Mouse (Mus musculus): ENCODE data around the gene Zpr1. TPM values are rescaled to one million over a fixed set of nuclear protein-coding genes. Genes with fewer than 3 reads are reported as not detected.

Zpr1 gene
- polyA plus RNA-seq, 1 experiment from 2014 or later = 43.3 TPM

DNA sequence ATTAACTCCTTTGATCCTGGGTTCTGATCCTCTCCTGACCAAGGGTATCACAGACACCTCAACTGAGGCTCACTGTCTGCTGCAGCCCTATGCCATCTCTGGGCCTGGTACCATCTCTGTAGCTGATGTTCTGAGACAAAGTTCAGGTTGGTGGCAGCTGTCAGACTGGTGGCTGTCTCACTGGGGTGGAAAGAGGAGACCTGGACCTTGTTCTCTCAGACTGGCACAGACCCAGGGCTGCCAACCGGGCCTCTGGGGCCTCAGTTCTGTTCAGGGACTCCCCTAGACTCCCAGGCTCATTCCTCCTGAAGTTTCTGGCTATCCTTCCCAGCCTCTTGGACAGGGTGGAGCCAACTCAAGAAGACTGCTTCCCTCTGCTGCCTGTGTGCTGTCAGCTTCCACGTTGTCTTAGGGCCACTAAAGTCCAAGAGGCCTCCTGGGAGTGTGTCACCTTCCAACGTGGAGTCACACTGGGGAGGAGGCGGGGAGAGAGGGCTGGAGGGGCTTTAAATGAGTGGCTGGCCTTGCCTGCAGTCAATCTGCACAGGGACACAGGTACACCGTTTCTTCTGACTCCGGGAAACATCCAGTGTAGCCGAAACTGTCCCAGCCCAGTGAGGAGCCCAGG lies 32.2 kb upstream of the Zpr1 start, which contains the start of gene Apoa4:
Gene Apoa4 (plus strand): TSS at position 171 of the 628 bp plus-strand sequence.
- DNase-seq (ENCODE audit: low spot score) (no peak), ATAC-seq (replicated peaks; ENCODE audit: low FRiP score, low read depth) (no peak)
- Histone ChIP-seq H3K4me1 (replicated peaks; ENCODE audit: insufficient read depth, low read length) (no peaks in the 10 kb centered on the region), H3K9me3 (replicated peaks; ENCODE audit: low read length) (no peaks in the 10 kb centered on the region), H3K27me3 (ENCODE audit: insufficient read depth, low read length) (no peaks in the 10 kb centered on the region), H3K36me3 (ENCODE audit: insufficient read depth, low read length) (no peaks in the 10 kb centered on the region), H3K4me3 (replicated peaks; ENCODE audit: low read depth, low read length) (no peak within 1 kb of the TSS), H3K27ac (no peak within 1 kb of the TSS), H3K9ac (ENCODE audit: low read depth, low read length) (no peak within 1 kb of the TSS), H3K4me2 (ENCODE audit: low read length) (no peak within 1 kb of the TSS)
- no peak for TF ChIP-seq CTCF (IDR thresholded peaks at IDR 0.05; ENCODE audit: low read depth)
- WGBS = 64% methylated on average over 7 of the region's 7 CpGs

DNA sequence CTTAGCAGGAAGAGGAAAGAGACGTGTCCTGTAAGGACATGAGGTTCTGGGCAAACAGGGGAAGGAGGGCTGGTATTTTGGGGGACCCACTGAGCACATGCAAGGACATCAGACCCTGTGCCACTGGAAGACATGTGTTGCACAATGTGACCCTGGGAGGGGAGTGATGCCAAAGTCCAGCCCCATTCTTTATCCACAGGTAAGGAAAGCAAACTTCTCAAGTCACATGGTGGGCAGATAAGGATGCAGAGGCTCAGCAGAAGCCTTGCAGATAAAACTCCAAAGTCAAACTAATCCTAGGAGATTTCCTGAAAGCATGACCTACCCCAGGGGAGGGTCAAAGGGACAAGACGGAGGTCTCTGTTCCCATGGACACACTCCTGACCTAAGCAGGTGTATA lies 31.0 kb upstream of the Zpr1 start:
- 78% methylated on average over 2 of the region's 2 CpGs for WGBS
- H3K27ac ChIP-seq = no peak overlapping the region
- H3K4me3 ChIP-seq (replicated peaks; ENCODE audit: low read depth, low read length) = no peak overlapping the region
- H3K4me2 ChIP-seq (ENCODE audit: low read length) = no peak overlapping the region
- ATAC-seq (replicated peaks; ENCODE audit: low FRiP score, low read depth) (no peak), DNase-seq (ENCODE audit: low spot score) (no peak)
- H3K4me1 ChIP-seq (replicated peaks; ENCODE audit: insufficient read depth, low read length) = no peaks in the 10 kb centered on the region
- no peak for TF ChIP-seq CTCF (IDR thresholded peaks at IDR 0.05; ENCODE audit: low read depth)
- no peaks in the 10 kb centered on the region for H3K9me3 ChIP-seq (replicated peaks; ENCODE audit: low read length)
- H3K36me3 ChIP-seq (ENCODE audit: insufficient read depth, low read length) = no peaks in the 10 kb centered on the region
- no peaks in the 10 kb centered on the region for H3K27me3 ChIP-seq (ENCODE audit: insufficient read depth, low read length)
- no peak overlapping the region for H3K9ac ChIP-seq (ENCODE audit: low read depth, low read length)

- no peak for DNase-seq (ENCODE audit: low spot score)
- no peaks in the 10 kb centered on the region for H3K9me3 ChIP-seq (replicated peaks; ENCODE audit: low read length)
- no peak for ATAC-seq (replicated peaks; ENCODE audit: low FRiP score, low read depth)
- no peaks in the 10 kb centered on the region for H3K36me3 ChIP-seq (ENCODE audit: insufficient read depth, low read length)
- H3K4me2 ChIP-seq (ENCODE audit: low read length) = no peak overlapping the region
- no peak for TF ChIP-seq CTCF (IDR thresholded peaks at IDR 0.05; ENCODE audit: low read depth)
- H3K27me3 ChIP-seq (ENCODE audit: insufficient read depth, low read length) = no peaks in the 10 kb centered on the region
- no peaks in the 10 kb centered on the region for H3K4me1 ChIP-seq (replicated peaks; ENCODE audit: insufficient read depth, low read length)
- H3K9ac ChIP-seq (ENCODE audit: low read depth, low read length) = no peak overlapping the region
- H3K4me3 ChIP-seq (replicated peaks; ENCODE audit: low read depth, low read length) = no peak overlapping the region
- WGBS = 47% methylated on average over 4 of the region's 4 CpGs
- H3K27ac ChIP-seq = no peak overlapping the region
Measured at GRCm38 (mm10) chr9:46243122-46243521, 29.7 kb upstream of the Zpr1 start.

GRCm38 (mm10) chr9:46243584-46243983 lies 29.3 kb upstream of the Zpr1 start:
- Histone ChIP-seq H3K4me2 (ENCODE audit: low read length) (no peak overlapping the region), H3K4me3 (replicated peaks; ENCODE audit: low read depth, low read length) (no peak overlapping the region), H3K4me1 (replicated peaks; ENCODE audit: insufficient read depth, low read length) (no peaks in the 10 kb centered on the region), H3K27ac (no peak overlapping the region), H3K9me3 (replicated peaks; ENCODE audit: low read length) (no peaks in the 10 kb centered on the region), H3K27me3 (ENCODE audit: insufficient read depth, low read length) (no peaks in the 10 kb centered on the region), H3K36me3 (ENCODE audit: insufficient read depth, low read length) (no peaks in the 10 kb centered on the region), H3K9ac (ENCODE audit: low read depth, low read length) (no peak overlapping the region)
- DNase-seq (ENCODE audit: low spot score) (no peak), ATAC-seq (replicated peaks; ENCODE audit: low FRiP score, low read depth) (no peak)
- 51% methylated on average over 8 of the region's 8 CpGs for WGBS
- TF ChIP-seq CTCF (IDR thresholded peaks at IDR 0.05; ENCODE audit: low read depth) = no peak

GRCm38 (mm10) chr9:46246752-46247324 lies 26.0 kb upstream of the Zpr1 start:
- TF ChIP-seq CTCF (IDR thresholded peaks at IDR 0.05; ENCODE audit: low read depth) = peak; percentile 87
- H3K4me2 ChIP-seq (ENCODE audit: low read length) = no peak overlapping the region; the same call in 1 of the 2 replicates

DNA sequence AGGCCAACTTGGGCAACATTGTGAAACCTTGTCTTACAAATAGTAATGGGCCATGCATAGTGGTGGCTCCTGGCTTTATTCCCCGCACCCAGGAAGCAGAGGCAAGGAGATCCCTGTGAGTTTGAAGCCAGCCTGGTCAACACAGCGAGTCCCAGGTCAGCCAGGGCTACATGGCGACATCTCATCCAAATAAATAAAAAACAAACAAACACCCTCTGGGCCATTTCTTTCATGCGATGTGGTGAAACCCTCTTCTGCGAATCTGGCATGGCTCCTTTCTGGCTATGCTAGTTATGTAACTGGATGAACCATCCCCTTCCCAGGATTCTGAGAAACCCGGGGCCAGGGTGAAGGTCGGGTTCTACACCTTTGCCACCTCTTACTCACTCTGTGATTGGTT lies 16.7 kb upstream of the Zpr1 start:
- DNase-seq (ENCODE audit: low spot score) = no peak

More at GRCm38 (mm10) chr9:46246752-46247324, 26.0 kb upstream of the Zpr1 start:
- Histone ChIP-seq H3K4me1 (replicated peaks; ENCODE audit: insufficient read depth, low read length) (no peaks in the 10 kb centered on the region), H3K27me3 (ENCODE audit: insufficient read depth, low read length) (no peaks in the 10 kb centered on the region), H3K27ac (no peak overlapping the region), H3K9ac (ENCODE audit: low read depth, low read length) (no peak overlapping the region), H3K36me3 (ENCODE audit: insufficient read depth, low read length) (no peaks in the 10 kb centered on the region), H3K9me3 (replicated peaks; ENCODE audit: low read length) (no peaks in the 10 kb centered on the region), H3K4me3 (replicated peaks; ENCODE audit: low read depth, low read length) (no peak overlapping the region)
- WGBS = 20% methylated on average over 11 of the region's 11 CpGs
- DNase-seq (ENCODE audit: low spot score) (peak; percentile 92), ATAC-seq (replicated peaks; ENCODE audit: low FRiP score, low read depth) (0 out of 2 replicates have a peak, but pooled peaks have one; percentile 52)

More for the DNA sequence above, 16.7 kb upstream of the Zpr1 start:
- Histone ChIP-seq H3K27me3 (ENCODE audit: insufficient read depth, low read length) (no peaks in the 10 kb centered on the region), H3K4me2 (ENCODE audit: low read length) (no peak overlapping the region), H3K9me3 (replicated peaks; ENCODE audit: low read length) (no peaks in the 10 kb centered on the region), H3K27ac (no peak overlapping the region), H3K36me3 (ENCODE audit: insufficient read depth, low read length) (no peaks in the 10 kb centered on the region), H3K4me1 (replicated peaks; ENCODE audit: insufficient read depth, low read length) (no peaks in the 10 kb centered on the region), H3K9ac (ENCODE audit: low read depth, low read length) (no peak overlapping the region), H3K4me3 (replicated peaks; ENCODE audit: low read depth, low read length) (no peak overlapping the region)
- WGBS = 90% methylated on average over 7 of the region's 7 CpGs
- no peak for TF ChIP-seq CTCF (IDR thresholded peaks at IDR 0.05; ENCODE audit: low read depth)
- no peak for ATAC-seq (replicated peaks; ENCODE audit: low FRiP score, low read depth)

Data from kidney, postnatal 0 days (tissue).